Mouse (Mus musculus): Measurements from ENCODE around the gene Gm20388. TPM values are rescaled to one million over a fixed set of nuclear protein-coding genes. Genes with fewer than 3 reads are reported as not detected.

Gm20388 gene
- polyA plus RNA-seq, 1 experiment from 2014 or later, result not detected

DNA sequence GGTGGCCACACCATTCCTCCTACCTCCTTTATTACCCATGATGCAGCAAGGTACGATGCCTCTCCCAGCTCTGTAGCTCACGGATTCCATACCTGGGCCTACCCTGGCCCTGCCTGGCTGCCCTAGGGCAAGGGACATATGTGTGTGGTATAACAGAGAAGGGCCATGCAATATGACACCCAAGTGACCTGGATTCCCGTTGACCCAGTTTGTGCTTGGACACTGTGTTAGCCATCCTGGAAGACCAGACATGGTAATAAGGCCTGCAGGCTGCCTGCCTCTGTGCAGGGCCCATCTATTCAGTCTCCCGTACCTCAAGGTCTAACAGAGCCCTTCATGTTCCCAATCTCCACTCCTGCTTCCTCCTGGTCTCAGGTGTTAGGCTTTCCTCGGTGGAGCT lies 517.9 kb downstream of the Gm20388 start:
- no peaks in the 10 kb centered on the region for H3K9me3 ChIP-seq
- H3K27me3 ChIP-seq, result no peaks in the 10 kb centered on the region
- no peak overlapping the region for H3K4me2 ChIP-seq (replicated peaks)
- peaks cover 66% of the 10 kb centered on the region for H3K4me1 ChIP-seq
- H3K9ac ChIP-seq (replicated peaks), result no peak overlapping the region
- 83% methylated on average over 5 of the region's 5 CpGs for WGBS
- H3K27ac ChIP-seq (replicated peaks), result no peak overlapping the region
- H3K36me3 ChIP-seq, result no peaks in the 10 kb centered on the region
- H3K4me3 ChIP-seq, result no peak overlapping the region
- no peak for ATAC-seq (replicated peaks)

DNA sequence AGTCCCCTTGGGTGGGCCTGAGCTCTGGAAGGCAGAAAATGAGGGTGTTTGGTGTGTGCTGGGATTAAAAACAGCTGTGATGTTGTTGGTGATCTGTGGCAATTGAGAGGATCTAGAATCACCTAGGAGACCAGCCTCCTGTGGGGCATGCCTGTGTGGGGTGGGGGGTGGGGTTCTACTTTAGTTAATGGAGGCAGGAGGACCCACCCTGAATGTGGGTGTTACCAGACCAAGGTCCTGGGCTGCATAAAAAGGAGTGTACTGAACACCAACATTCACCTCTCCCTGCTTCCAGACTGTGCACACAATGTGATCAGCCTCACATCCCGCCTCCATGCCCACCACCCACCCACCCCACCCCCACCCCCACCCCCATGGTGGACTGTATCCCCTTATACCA lies 518.5 kb downstream of the Gm20388 start:
- H3K27ac ChIP-seq (replicated peaks), result no peak overlapping the region
- ATAC-seq (replicated peaks), result no peak
- H3K27me3 ChIP-seq, result no peaks in the 10 kb centered on the region
- H3K4me1 ChIP-seq, result peaks cover 60% of the 10 kb centered on the region
- no peak overlapping the region for H3K9ac ChIP-seq (replicated peaks)
- H3K4me2 ChIP-seq (replicated peaks), result no peak overlapping the region
- no peaks in the 10 kb centered on the region for H3K36me3 ChIP-seq
- WGBS, result 90% methylated on average over 1 of the region's 1 CpGs
- no peaks in the 10 kb centered on the region for H3K9me3 ChIP-seq
- no peak overlapping the region for H3K4me3 ChIP-seq

DNA sequence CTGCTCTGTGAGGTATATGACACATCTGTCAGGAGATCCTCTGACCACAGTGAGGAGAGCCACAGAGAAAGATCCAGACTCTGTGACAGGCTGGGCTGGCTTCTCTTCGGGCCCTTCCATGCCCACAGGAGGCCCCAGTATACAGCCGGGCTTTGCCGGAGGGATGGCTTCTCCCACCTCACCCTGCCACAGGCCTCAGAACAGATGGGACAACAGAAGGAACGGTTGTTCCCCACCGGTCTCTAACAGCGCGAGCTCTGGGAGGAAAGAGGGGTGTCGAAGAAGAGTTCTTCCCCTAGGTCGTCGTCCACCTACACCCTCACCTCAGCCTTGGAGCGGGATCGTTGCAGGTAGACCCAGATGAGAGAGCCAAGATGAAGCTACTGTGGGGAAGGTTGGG lies 520.4 kb downstream of the Gm20388 start:
- H3K4me2 ChIP-seq (replicated peaks), result no peak overlapping the region
- H3K4me3 ChIP-seq, result no peak overlapping the region
- peak overlapping the region; percentile 36; the same call in 1 of the 2 replicates for H3K27ac ChIP-seq (replicated peaks)
- no peaks in the 10 kb centered on the region for H3K9me3 ChIP-seq
- H3K9ac ChIP-seq (replicated peaks), result no peak overlapping the region
- no peaks in the 10 kb centered on the region for H3K36me3 ChIP-seq
- H3K27me3 ChIP-seq, result no peaks in the 10 kb centered on the region
- 63% methylated on average over 12 of the region's 12 CpGs for WGBS
- H3K4me1 ChIP-seq, result peaks cover 41% of the 10 kb centered on the region
- ATAC-seq (replicated peaks), result no peak; the same call in 1 of the 2 replicates

DNA sequence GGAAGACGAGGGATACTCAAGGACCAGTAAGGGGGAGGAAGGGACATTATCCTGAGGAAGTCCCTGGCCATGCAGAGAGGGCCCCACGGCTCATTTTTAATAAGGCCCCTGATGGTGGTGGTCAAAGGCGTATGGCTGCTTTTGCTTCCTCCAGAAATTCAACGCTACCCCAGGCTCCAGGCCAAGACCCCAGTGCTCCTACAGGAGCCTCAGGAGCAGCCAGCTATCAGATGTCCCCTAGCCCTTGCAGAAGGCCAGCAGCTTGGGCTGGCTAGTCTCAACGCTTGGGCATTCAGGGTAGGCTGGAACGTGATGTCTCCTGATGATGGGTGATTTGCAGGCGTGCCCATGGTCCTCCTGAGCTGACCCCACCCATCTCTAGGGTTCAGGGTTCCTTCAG lies 521.8 kb downstream of the Gm20388 start:
- 80% methylated on average over 7 of the region's 7 CpGs for WGBS
- peak overlapping the region; percentile 76 for H3K27ac ChIP-seq (replicated peaks)
- no peaks in the 10 kb centered on the region for H3K9me3 ChIP-seq
- no peak overlapping the region for H3K4me3 ChIP-seq
- no peak for ATAC-seq (replicated peaks)
- H3K36me3 ChIP-seq, result no peaks in the 10 kb centered on the region
- H3K9ac ChIP-seq (replicated peaks), result no peak overlapping the region
- H3K4me1 ChIP-seq, result peaks cover 39% of the 10 kb centered on the region
- no peaks in the 10 kb centered on the region for H3K27me3 ChIP-seq
- H3K4me2 ChIP-seq (replicated peaks), result no peak overlapping the region

DNA sequence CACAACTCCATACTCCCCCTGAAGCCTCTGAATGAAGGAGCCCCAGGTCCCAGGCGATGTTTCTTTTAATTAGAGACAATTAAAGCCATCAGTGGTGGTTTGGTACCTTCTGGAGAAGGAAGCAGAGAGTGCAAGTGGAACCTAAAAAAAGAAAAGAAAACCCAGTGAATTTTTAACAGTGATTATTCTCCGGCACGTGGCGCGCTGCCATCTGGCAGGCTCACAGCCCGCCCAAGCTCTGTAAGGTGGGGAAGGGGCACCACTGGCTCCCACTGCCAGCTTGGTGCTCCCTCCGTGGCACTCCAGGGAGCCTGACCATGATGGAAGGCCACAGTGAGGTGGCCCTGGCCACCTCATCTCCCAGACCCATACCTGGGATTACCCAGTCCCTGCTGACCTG lies 522.5 kb downstream of the Gm20388 start:
- Histone ChIP-seq H3K4me2 (replicated peaks) (no peak overlapping the region), H3K27ac (replicated peaks) (peak overlapping the region; percentile 76), H3K4me1 (peaks cover 43% of the 10 kb centered on the region), H3K9ac (replicated peaks) (no peak overlapping the region), H3K9me3 (no peaks in the 10 kb centered on the region), H3K27me3 (no peaks in the 10 kb centered on the region), H3K36me3 (no peaks in the 10 kb centered on the region), H3K4me3 (no peak overlapping the region)
- no peak for ATAC-seq (replicated peaks)
- WGBS, result 41% methylated on average over 7 of the region's 7 CpGs

DNA sequence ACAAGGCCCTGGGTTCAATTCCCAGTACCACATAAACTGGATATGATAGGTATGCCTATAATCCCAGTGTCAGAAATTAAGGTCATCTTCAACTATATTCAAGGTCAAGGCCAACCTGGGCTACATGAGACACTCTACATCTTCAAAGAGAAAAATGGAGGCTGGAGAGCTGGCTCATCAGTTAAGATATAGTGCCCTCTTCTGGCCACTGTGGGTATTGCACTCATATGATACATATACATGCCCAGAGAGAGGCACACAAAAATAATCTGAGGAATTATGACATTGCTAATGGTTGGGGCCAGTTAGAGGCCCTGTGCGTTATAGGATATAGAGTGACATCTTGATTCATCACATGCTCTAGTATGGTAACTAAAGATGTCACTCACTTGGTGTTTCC lies 523.1 kb downstream of the Gm20388 start:
- no peak for ATAC-seq (replicated peaks)
- H3K27ac ChIP-seq (replicated peaks), result 0 out of 2 replicates have a peak overlapping the region, but pooled peaks have one; percentile 76
- H3K4me2 ChIP-seq (replicated peaks), result no peak overlapping the region
- H3K36me3 ChIP-seq, result no peaks in the 10 kb centered on the region
- H3K9ac ChIP-seq (replicated peaks), result no peak overlapping the region
- no peaks in the 10 kb centered on the region for H3K27me3 ChIP-seq
- H3K4me3 ChIP-seq, result no peak overlapping the region
- peaks cover 49% of the 10 kb centered on the region for H3K4me1 ChIP-seq
- 95% methylated on average over 1 of the region's 1 CpGs for WGBS
- no peaks in the 10 kb centered on the region for H3K9me3 ChIP-seq

DNA sequence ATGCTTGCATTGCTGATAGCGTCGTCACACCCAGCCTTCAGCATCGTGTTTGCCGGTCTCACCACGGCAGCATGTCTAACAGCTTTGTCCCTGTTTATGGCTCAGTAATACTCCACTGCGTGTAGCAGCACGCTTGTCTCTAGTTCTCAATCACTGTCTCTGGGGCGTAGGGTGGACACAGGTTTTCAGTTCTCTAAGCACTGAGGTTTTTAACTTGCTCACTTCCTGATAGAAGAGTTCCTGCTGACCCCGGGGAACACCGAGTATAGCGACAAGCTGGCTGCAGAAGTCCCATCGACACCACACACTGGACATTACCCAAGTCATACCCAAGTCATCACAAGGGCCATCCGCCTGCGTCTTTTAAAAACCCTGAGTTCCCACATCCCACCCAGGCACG lies 525.1 kb downstream of the Gm20388 start:
- no peaks in the 10 kb centered on the region for H3K27me3 ChIP-seq
- WGBS, result 94% methylated on average over 15 of the region's 15 CpGs
- H3K9ac ChIP-seq (replicated peaks), result no peak overlapping the region
- no peaks in the 10 kb centered on the region for H3K9me3 ChIP-seq
- no peak overlapping the region for H3K4me3 ChIP-seq
- H3K4me2 ChIP-seq (replicated peaks), result no peak overlapping the region
- ATAC-seq (replicated peaks), result no peak
- H3K4me1 ChIP-seq, result peaks cover 65% of the 10 kb centered on the region
- H3K36me3 ChIP-seq, result no peaks in the 10 kb centered on the region
- no peak overlapping the region for H3K27ac ChIP-seq (replicated peaks)

DNA sequence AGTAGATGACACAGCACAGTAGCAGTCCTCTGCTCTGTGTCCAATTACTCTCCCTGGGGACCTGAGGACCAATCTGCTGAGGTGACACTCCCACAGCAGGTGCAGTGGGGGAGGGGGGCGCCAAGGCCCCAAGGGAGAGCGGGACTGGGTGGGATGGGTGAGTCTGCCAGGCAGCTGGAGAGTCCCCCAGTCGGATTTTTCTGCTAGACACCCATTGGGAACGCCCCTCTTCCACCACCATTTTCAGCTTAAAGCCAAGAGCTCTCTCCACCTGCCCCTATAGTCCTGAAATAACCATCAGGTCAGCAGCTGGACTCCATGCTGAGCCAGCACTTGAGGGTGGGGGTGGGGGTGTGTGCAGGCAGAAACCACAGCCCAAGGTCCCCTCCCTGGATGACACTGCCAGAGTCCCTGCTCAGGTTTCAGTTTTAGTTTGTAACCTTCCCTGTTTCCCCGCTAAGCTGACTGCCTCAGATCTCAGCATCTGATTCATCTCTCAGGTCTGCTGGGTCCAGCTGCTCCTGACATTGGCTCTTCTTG lies 525.9 kb downstream of the Gm20388 start:
- H3K4me3 ChIP-seq, result no peak overlapping the region
- no peak for ATAC-seq (replicated peaks)
- no peaks in the 10 kb centered on the region for H3K36me3 ChIP-seq
- no peak overlapping the region for H3K4me2 ChIP-seq (replicated peaks)
- no peaks in the 10 kb centered on the region for H3K27me3 ChIP-seq
- WGBS, result 43% methylated on average over 5 of the region's 5 CpGs
- peak overlapping the region; percentile 81 for H3K27ac ChIP-seq (replicated peaks)
- peaks cover 66% of the 10 kb centered on the region for H3K4me1 ChIP-seq
- H3K9ac ChIP-seq (replicated peaks), result no peak overlapping the region
- no peaks in the 10 kb centered on the region for H3K9me3 ChIP-seq

DNA sequence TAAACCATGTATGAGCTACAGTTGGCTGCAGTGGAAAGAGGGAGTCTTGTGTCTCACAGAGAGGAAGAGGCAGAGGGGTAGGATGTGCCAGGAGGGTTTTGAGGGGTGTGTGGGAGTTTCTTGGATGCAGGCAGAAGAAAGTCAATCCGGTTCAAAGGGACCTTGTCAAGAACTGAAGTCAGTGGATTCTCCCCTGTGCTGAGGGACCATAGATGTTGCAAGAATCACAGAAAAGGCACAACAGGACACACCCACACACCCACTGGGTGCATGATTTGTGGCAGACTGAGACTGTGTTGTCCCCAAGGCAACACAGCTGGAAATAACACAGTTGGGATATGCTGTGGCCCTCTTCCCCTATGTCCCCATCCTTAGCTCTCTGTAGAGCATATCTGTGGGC lies 526.6 kb downstream of the Gm20388 start:
- Histone ChIP-seq H3K4me2 (replicated peaks) (no peak overlapping the region), H3K4me1 (peaks cover 72% of the 10 kb centered on the region), H3K9me3 (no peaks in the 10 kb centered on the region), H3K27ac (replicated peaks) (peak overlapping the region; percentile 81), H3K9ac (replicated peaks) (no peak overlapping the region), H3K36me3 (no peaks in the 10 kb centered on the region), H3K4me3 (no peak overlapping the region), H3K27me3 (no peaks in the 10 kb centered on the region)
- WGBS, result 74% methylated on average over 1 of the region's 1 CpGs
- no peak for ATAC-seq (replicated peaks)

DNA sequence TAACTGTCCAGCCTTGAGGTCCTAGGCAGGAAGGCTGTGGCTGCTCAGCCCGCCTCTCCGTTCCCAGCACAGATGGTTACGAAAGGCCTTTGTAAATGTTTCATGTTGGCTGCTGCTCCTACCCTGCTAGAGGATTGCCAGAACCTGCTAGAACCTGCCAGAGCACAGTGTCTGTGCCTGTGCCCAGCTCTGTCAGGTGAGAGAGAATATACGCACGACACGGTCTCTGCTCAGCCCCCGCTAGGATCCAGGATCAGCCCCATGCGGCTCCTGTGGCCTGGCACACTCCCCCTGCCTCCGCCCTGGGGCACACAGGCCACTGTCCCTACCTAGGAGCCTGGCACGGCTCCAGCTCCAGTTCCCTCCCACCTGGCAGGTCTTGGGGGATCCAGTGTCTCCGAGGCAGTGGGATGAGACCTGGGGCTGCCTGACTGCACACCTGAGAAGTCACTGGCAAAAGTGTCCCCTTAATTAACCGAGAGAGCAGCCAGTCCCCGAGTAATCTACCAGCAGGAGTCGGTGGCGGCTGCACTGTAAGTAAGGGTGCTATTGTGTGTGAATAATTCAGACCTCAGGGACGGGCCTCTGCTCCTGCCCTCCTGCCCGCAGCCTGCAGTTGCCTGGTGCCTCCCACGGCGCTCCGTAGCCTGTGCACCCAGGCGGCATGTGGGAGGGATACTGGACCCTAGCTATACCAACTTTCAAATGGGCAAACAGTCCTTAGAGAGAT lies 527.2 kb downstream of the Gm20388 start:
- Histone ChIP-seq H3K27ac (replicated peaks) (peak overlapping the region; percentile 81), H3K36me3 (no peaks in the 10 kb centered on the region), H3K4me3 (no peak overlapping the region), H3K27me3 (no peaks in the 10 kb centered on the region), H3K9ac (replicated peaks) (no peak overlapping the region), H3K4me1 (peaks cover 73% of the 10 kb centered on the region), H3K9me3 (no peaks in the 10 kb centered on the region), H3K4me2 (replicated peaks) (no peak overlapping the region)
- peak; percentile 32 for ATAC-seq (replicated peaks)
- 22% methylated on average over 21 of the region's 21 CpGs for WGBS

DNA sequence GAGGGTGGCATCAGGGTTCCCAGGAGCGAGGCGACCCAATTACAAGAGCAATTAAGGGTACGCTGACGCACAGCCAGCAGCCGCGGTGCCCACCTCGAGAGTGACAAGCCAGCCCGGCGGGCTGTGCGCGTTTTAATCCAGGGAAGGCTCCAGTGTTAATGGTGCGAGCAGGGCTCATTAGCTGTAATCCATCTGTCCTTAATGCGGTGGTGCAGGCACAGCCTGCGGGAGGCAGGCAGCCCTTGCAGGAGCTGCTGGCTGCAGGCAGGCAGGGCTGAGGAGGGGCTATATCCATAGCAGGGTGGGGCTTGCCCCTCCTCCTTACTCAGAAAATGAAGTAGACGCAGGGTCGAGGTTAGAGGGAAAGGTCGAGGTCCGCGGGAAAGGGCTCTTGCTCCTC lies 528.7 kb downstream of the Gm20388 start:
- no peaks in the 10 kb centered on the region for H3K9me3 ChIP-seq
- ATAC-seq (replicated peaks), result peak; percentile 88
- 2% methylated on average over 19 of the region's 19 CpGs for WGBS
- peak overlapping the region; percentile 11; the same call in 1 of the 2 replicates for H3K4me2 ChIP-seq (replicated peaks)
- no peaks in the 10 kb centered on the region for H3K36me3 ChIP-seq
- H3K27ac ChIP-seq (replicated peaks), result peak overlapping the region; percentile 81
- 0 out of 2 replicates have a peak overlapping the region, but pooled peaks have one; percentile 11 for H3K9ac ChIP-seq (replicated peaks)
- H3K4me1 ChIP-seq, result peaks cover 68% of the 10 kb centered on the region
- no peak overlapping the region for H3K4me3 ChIP-seq
- H3K27me3 ChIP-seq, result no peaks in the 10 kb centered on the region

DNA sequence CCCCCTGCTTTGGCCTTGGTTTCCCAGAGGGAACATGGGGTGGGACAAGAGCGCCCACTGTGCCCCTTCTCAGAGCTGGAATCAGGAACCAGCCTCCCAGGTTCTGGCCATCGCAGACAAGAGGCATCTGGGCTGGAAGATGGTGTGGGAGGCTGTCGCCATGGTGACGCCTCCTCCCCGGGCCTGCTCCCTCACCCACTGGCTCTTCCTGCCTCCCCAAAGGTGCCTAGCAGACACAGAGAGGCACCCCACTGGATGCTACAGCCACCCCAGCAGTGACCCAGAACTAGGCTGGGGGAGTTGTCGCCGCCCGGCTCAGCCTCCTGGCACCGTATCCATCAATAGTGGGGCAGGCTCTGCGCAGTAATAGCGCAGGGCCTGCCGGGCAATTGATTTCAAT lies 530.1 kb downstream of the Gm20388 start:
- WGBS, result 58% methylated on average over 12 of the region's 12 CpGs
- Histone ChIP-seq H3K27me3 (no peaks in the 10 kb centered on the region), H3K9me3 (no peaks in the 10 kb centered on the region), H3K4me1 (peaks cover 68% of the 10 kb centered on the region), H3K4me2 (replicated peaks) (no peak overlapping the region), H3K36me3 (no peaks in the 10 kb centered on the region), H3K9ac (replicated peaks) (no peak overlapping the region), H3K27ac (replicated peaks) (peak overlapping the region; percentile 81), H3K4me3 (no peak overlapping the region)
- no peak for ATAC-seq (replicated peaks)

DNA sequence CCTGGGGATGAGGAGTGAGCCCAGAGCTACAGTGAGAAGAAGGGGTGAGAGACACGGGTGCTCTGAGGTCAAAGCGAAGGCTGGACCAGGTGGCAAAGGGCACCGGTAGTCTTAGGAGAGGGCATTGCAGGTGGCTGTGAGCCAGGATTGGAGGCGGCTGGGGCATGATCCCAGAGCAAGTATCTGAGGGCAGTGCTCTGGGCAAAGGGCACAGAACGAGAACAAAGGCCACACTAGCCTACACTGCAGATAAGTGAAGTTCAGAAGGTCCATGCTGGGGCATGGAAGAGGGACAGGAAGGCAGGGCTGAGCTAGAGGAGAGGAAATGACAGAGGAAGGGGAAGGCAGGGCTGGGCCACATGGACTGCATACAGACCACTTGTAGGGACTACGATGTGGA lies 531.0 kb downstream of the Gm20388 start:
- Histone ChIP-seq H3K27me3 (no peaks in the 10 kb centered on the region), H3K4me1 (peaks cover 63% of the 10 kb centered on the region), H3K9me3 (no peaks in the 10 kb centered on the region), H3K4me2 (replicated peaks) (no peak overlapping the region), H3K9ac (replicated peaks) (no peak overlapping the region), H3K36me3 (no peaks in the 10 kb centered on the region), H3K27ac (replicated peaks) (no peak overlapping the region), H3K4me3 (no peak overlapping the region)
- ATAC-seq (replicated peaks), result no peak
- WGBS, result 81% methylated on average over 6 of the region's 6 CpGs

Measured in forebrain, embryonic 15.5 days (tissue).